ENCODE assay signal across 26 mouse cellular contexts in genomic region chr16:44356291-44356690, GRCm38 (mm10). TPM values are rescaled to one million over a fixed set of nuclear protein-coding genes. Genes with fewer than 3 reads are reported as not detected.
DNase-seq lines count a peak whose midpoint lies in the region; ATAC-seq and TF ChIP-seq lines count a peak whose summit lies in the region.
"Had no signal": no experiment of that assay in that cellular context is flagged by ENCODE, and none has a peak within 500 bp of the region (broad histone marks: within the 10 kb centered on the region; RNA-seq: fewer than 3 reads in every experiment).

No protein-coding gene starts in this region.

- H3K79me2 ChIP-seq in heart, adult 2 months (replicated peaks; ENCODE audit: control insufficient read depth, insufficient read depth, low read length), result no peaks in the 10 kb centered on the region; the same call in 1 of the 2 replicates

- H3K9me3 ChIP-seq in heart, embryonic 12.5 days (replicated peaks), result no peaks in the 10 kb centered on the region
- H3K9me3 ChIP-seq in lung, postnatal 0 days (ENCODE audit: low read length), result no peaks in the 10 kb centered on the region
- H3K9me3 ChIP-seq in neural tube, embryonic 15.5 days (replicated peaks), result no peaks in the 10 kb centered on the region
- H3K9me3 ChIP-seq: forebrain, embryonic 12.5 days; hindbrain, embryonic 12.5 days; intestine, embryonic 15.5 days; limb, embryonic 10.5 days; midbrain, embryonic 12.5 days; neural tube, embryonic 13.5 days had no signal

- intact Hi-C loops in heart, adult 2 months (cut with DNase I), result loop anchor here (5.0 kb wide), 1 partner anchor 184 kb away; the partner anchor contains the start of gene Usf3

- H3K27ac ChIP-seq in heart, adult 2 months, result peak overlapping the region; percentile 79
- no peak overlapping the region for H3K27ac ChIP-seq in heart, embryonic 12.5 days (ENCODE audit: poor library complexity, severe bottlenecking)
- no peak overlapping the region for H3K27ac ChIP-seq in lung, postnatal 0 days (ENCODE audit: low read length)
- H3K27ac ChIP-seq in neural tube, embryonic 15.5 days (replicated peaks), result no peak overlapping the region
- H3K27ac ChIP-seq: forebrain, embryonic 12.5 days; hindbrain, embryonic 12.5 days; intestine, embryonic 15.5 days; limb, embryonic 10.5 days; midbrain, embryonic 12.5 days; neural tube, embryonic 13.5 days had no signal

- 37% methylated on average over 7 of the region's 7 CpGs for WGBS in heart, adult 2 months
- WGBS in heart, embryonic 12.5 days, result 46% methylated on average over 7 of the region's 7 CpGs
- 60% methylated on average over 7 of the region's 7 CpGs for WGBS in lung, postnatal 0 days
- WGBS in neural tube, embryonic 15.5 days, result 82% methylated on average over 7 of the region's 7 CpGs

- peak in 1 of 2 experiments; percentile 11 for DNase-seq in heart, adult 2 months
- DNase-seq in CD4-positive, CD25-positive, alpha-beta regulatory T cell, adult 2 months (ENCODE audit: low read depth, low spot score), result peak; percentile 37
- no peak for DNase-seq in lung, postnatal 0 days (ENCODE audit: low spot score)
- DNase-seq in spleen, postnatal 10 days (ENCODE audit: low spot score in 2 of 2), result no peak
- DNase-seq: adrenal gland, postnatal 14 days; cerebellum, adult 11-12 months; cerebellum, postnatal 25 days; gastrocnemius, postnatal 10 days; kidney, adult 9 months; kidney, postnatal 4 days; layer of hippocampus, adult 9-11 months; lung, adult 18-20 months had no signal

- peaks cover 21% of the 10 kb centered on the region for H3K36me3 ChIP-seq in heart, adult 2 months (ENCODE audit: control insufficient read depth, insufficient read depth, low read length)
- H3K36me3 ChIP-seq in heart, embryonic 12.5 days, result peaks cover 9% of the 10 kb centered on the region
- H3K36me3 ChIP-seq in lung, postnatal 0 days (ENCODE audit: insufficient read depth, low read length), result no peaks in the 10 kb centered on the region
- peaks cover 10% of the 10 kb centered on the region for H3K36me3 ChIP-seq in neural tube, embryonic 15.5 days
- H3K36me3 ChIP-seq: intestine, embryonic 15.5 days had no signal

- H3K4me1 ChIP-seq in heart, adult 2 months (ENCODE audit: control insufficient read depth, insufficient read depth, low read length), result peaks cover 10% of the 10 kb centered on the region
- H3K4me1 ChIP-seq in heart, embryonic 12.5 days (replicated peaks), result no peaks in the 10 kb centered on the region
- no peaks in the 10 kb centered on the region for H3K4me1 ChIP-seq in lung, postnatal 0 days (ENCODE audit: insufficient read depth, low read depth, low read length)
- H3K4me1 ChIP-seq in neural tube, embryonic 15.5 days, result no peaks in the 10 kb centered on the region
- H3K4me1 ChIP-seq: forebrain, embryonic 12.5 days; hindbrain, embryonic 12.5 days; intestine, embryonic 15.5 days; limb, embryonic 10.5 days; midbrain, embryonic 12.5 days; neural tube, embryonic 13.5 days had no signal

- peak; percentile 41; the same call in 1 of the 2 replicates for TF ChIP-seq POLR2A in heart, adult 2 months (IDR thresholded peaks at IDR 0.05; ENCODE audit: insufficient read depth, low read depth, low read length)

- H3K9ac ChIP-seq in heart, adult 2 months (ENCODE audit: low read depth, low read length), result no peak overlapping the region
- no peak overlapping the region for H3K9ac ChIP-seq in heart, embryonic 12.5 days
- H3K9ac ChIP-seq in lung, postnatal 0 days (replicated peaks; ENCODE audit: low read depth), result no peak overlapping the region
- no peak overlapping the region for H3K9ac ChIP-seq in neural tube, embryonic 15.5 days (replicated peaks)
- H3K9ac ChIP-seq: forebrain, embryonic 12.5 days; hindbrain, embryonic 12.5 days; intestine, embryonic 15.5 days; midbrain, embryonic 12.5 days; neural tube, embryonic 13.5 days had no signal

- no peak for ATAC-seq in heart, embryonic 12.5 days (ENCODE audit: insufficient number of reproducible peaks, low FRiP score)
- peak; percentile 35 for ATAC-seq in granulocyte monocyte progenitor cell, adult 5-6 weeks (replicated peaks; ENCODE audit: poor library complexity, severe bottlenecking)
- ATAC-seq in megakaryocyte-erythroid progenitor cell, adult 5-6 weeks (replicated peaks; ENCODE audit: low FRiP score, low TSS enrichment, poor library complexity, severe bottlenecking), result peak; percentile 44; the same call in 1 of the 2 replicates
- ATAC-seq in lung, postnatal 0 days, result no peak
- ATAC-seq in neural tube, embryonic 15.5 days (ENCODE audit: low FRiP score), result no peak
- ATAC-seq: intestine, embryonic 15.5 days; Patski had no signal

- TF ChIP-seq CTCF in heart, adult 2 months (IDR thresholded peaks at IDR 0.05), result no peak
- no peak for TF ChIP-seq CTCF in lung, postnatal 0 days (IDR thresholded peaks at IDR 0.05)

- peak; percentile 87 for TF ChIP-seq EP300 in heart, adult 2 months (IDR thresholded peaks at IDR 0.05; ENCODE audit: insufficient read depth, low read depth, low read length)
- TF ChIP-seq EP300 in lung, postnatal 0 days (IDR thresholded peaks at IDR 0.05), result no peak

- no peaks in the 10 kb centered on the region for H3K27me3 ChIP-seq in heart, adult 2 months (ENCODE audit: control insufficient read depth, insufficient read depth, low read length)
- no peaks in the 10 kb centered on the region for H3K27me3 ChIP-seq in heart, embryonic 12.5 days (replicated peaks)
- no peaks in the 10 kb centered on the region for H3K27me3 ChIP-seq in lung, postnatal 0 days (replicated peaks; ENCODE audit: insufficient read depth, low read length)
- H3K27me3 ChIP-seq in neural tube, embryonic 15.5 days (replicated peaks), result no peaks in the 10 kb centered on the region
- H3K27me3 ChIP-seq: forebrain, embryonic 12.5 days; hindbrain, embryonic 12.5 days; intestine, embryonic 15.5 days; midbrain, embryonic 12.5 days; neural tube, embryonic 13.5 days; Patski had no signal

- no peak overlapping the region for H3K4me3 ChIP-seq in heart, adult 2 months
- H3K4me3 ChIP-seq in heart, embryonic 12.5 days, result no peak overlapping the region
- H3K4me3 ChIP-seq in lung, postnatal 0 days (ENCODE audit: low read depth, low read length), result no peak overlapping the region
- no peak overlapping the region for H3K4me3 ChIP-seq in neural tube, embryonic 15.5 days (replicated peaks)
- H3K4me3 ChIP-seq: forebrain, embryonic 12.5 days; hindbrain, embryonic 12.5 days; intestine, embryonic 15.5 days; limb, embryonic 10.5 days; midbrain, embryonic 12.5 days; neural tube, embryonic 13.5 days had no signal

- no peak overlapping the region for H3K4me2 ChIP-seq in heart, embryonic 12.5 days
- H3K4me2 ChIP-seq in lung, postnatal 0 days (replicated peaks; ENCODE audit: low read depth, low read length), result no peak overlapping the region
- H3K4me2 ChIP-seq in neural tube, embryonic 15.5 days, result no peak overlapping the region
- H3K4me2 ChIP-seq: forebrain, embryonic 12.5 days; hindbrain, embryonic 12.5 days; intestine, embryonic 15.5 days; midbrain, embryonic 12.5 days; neural tube, embryonic 13.5 days had no signal

RNA-seq across cellular contexts. Expression of gene Spice1, which starts 9.4 kb away (rescaled TPM):
- total RNA-seq in heart, adult 2 months (2021), result 1 to 10 TPM; 9.3 to 10.0 TPM
- polyA plus RNA-seq in heart, adult 2 months (2012; rRNA removed), result 4.5 and 6.5 TPM in 2 replicates
- polyA plus RNA-seq in heart, embryonic 12.5 days (2016; fragmentation: Nextera tagmentation; extraction: Ambion mirVana), result 22.1 and 23.9 TPM in 2 replicates
- total RNA-seq in granulocyte monocyte progenitor cell, adult 5-6 weeks (2014; fragmentation: Nextera tagmentation), result 23.0 and 37.4 TPM in 2 replicates
- 19.8 and 22.3 TPM in 2 replicates for total RNA-seq in granulocyte monocyte progenitor cell, adult 5-6 weeks (2017)
- 20.4 and 27.5 TPM in 2 replicates for total RNA-seq in megakaryocyte-erythroid progenitor cell, adult 5-6 weeks (2014; fragmentation: Nextera tagmentation)
- total RNA-seq in megakaryocyte-erythroid progenitor cell, adult 5-6 weeks (2017), result 26.9 and 27.0 TPM in 2 replicates
- polyA plus RNA-seq in lung, postnatal 0 days (2015; fragmentation: Nextera tagmentation; extraction: Ambion mirVana), result 15.4 and 17.5 TPM in 2 replicates
- 12.1 and 15.1 TPM in 2 replicates for polyA plus RNA-seq in neural tube, embryonic 15.5 days (2015; fragmentation: Nextera tagmentation; extraction: Ambion mirVana)

RNA-seq across cellular contexts. Expression of gene Sidt1, which starts 23.3 kb away (rescaled TPM):
- total RNA-seq in heart, adult 2 months (2021), result under 1 TPM; 0.32 to 0.37 TPM
- 0.76 and 1.3 TPM in 2 replicates for polyA plus RNA-seq in heart, adult 2 months (2012; rRNA removed)
- not detected in 2 replicates for polyA plus RNA-seq in heart, embryonic 12.5 days (2016; fragmentation: Nextera tagmentation; extraction: Ambion mirVana)
- not detected in 2 replicates for total RNA-seq in granulocyte monocyte progenitor cell, adult 5-6 weeks (2014; fragmentation: Nextera tagmentation)
- total RNA-seq in granulocyte monocyte progenitor cell, adult 5-6 weeks (2017), result 0.26 TPM in 1 of 2 replicates, not detected in the other
- total RNA-seq in megakaryocyte-erythroid progenitor cell, adult 5-6 weeks (2014; fragmentation: Nextera tagmentation), result 1.7 and 2.0 TPM in 2 replicates
- not detected in 2 replicates for total RNA-seq in megakaryocyte-erythroid progenitor cell, adult 5-6 weeks (2017)
- 0.53 and 0.98 TPM in 2 replicates for polyA plus RNA-seq in lung, postnatal 0 days (2015; fragmentation: Nextera tagmentation; extraction: Ambion mirVana)
- 13.3 and 15.4 TPM in 2 replicates for polyA plus RNA-seq in neural tube, embryonic 15.5 days (2015; fragmentation: Nextera tagmentation; extraction: Ambion mirVana)
- polyA plus RNA-seq: heart, embryonic 14.5 days; limb, embryonic 10.5 days; Patski had no signal

RNA-seq across cellular contexts. Expression of gene Cfap44, which starts 38.3 kb away (rescaled TPM):
- total RNA-seq in heart, adult 2 months (2021), result not detected
- 0.55 TPM in 1 of 2 replicates, not detected in the other for polyA plus RNA-seq in heart, adult 2 months (2012; rRNA removed)
- polyA plus RNA-seq in heart, embryonic 12.5 days (2016; fragmentation: Nextera tagmentation; extraction: Ambion mirVana), result 0.10 and 0.19 TPM in 2 replicates
- not detected in 2 replicates for total RNA-seq in granulocyte monocyte progenitor cell, adult 5-6 weeks (2014; fragmentation: Nextera tagmentation)
- total RNA-seq in granulocyte monocyte progenitor cell, adult 5-6 weeks (2017), result 0.26 TPM in 1 of 2 replicates, not detected in the other
- not detected in 2 replicates for total RNA-seq in megakaryocyte-erythroid progenitor cell, adult 5-6 weeks (2014; fragmentation: Nextera tagmentation)
- total RNA-seq in megakaryocyte-erythroid progenitor cell, adult 5-6 weeks (2017), result not detected in 2 replicates
- 4.7 and 6.8 TPM in 2 replicates for polyA plus RNA-seq in lung, postnatal 0 days (2015; fragmentation: Nextera tagmentation; extraction: Ambion mirVana)
- 3.0 TPM in 2 replicates for polyA plus RNA-seq in neural tube, embryonic 15.5 days (2015; fragmentation: Nextera tagmentation; extraction: Ambion mirVana)
- total RNA-seq: liver, adult 2 months had no signal
- polyA plus RNA-seq: liver, adult 2 months; small intestine, adult 2 months had no signal

Comparison
In these comparisons a context has a peak if more than half of its experiments do, and no peak if none do; other contexts are left out.
1. ATAC-seq: peak in granulocyte monocyte progenitor cell, adult 5-6 weeks (single experiment) and megakaryocyte-erythroid progenitor cell, adult 5-6 weeks (single experiment); none in heart, embryonic 12.5 days (single experiment), lung, postnatal 0 days (single experiment) and neural tube, embryonic 15.5 days (single experiment).